Mouse (Mus musculus): ENCODE results near the gene Olfr771.
"Not testable (repeated sequence)": the region's sequence is repeated elsewhere in the genome, so short reads cannot be mapped to it uniquely, and the experiment has no call there.

The Olfr771 gene

DNA sequence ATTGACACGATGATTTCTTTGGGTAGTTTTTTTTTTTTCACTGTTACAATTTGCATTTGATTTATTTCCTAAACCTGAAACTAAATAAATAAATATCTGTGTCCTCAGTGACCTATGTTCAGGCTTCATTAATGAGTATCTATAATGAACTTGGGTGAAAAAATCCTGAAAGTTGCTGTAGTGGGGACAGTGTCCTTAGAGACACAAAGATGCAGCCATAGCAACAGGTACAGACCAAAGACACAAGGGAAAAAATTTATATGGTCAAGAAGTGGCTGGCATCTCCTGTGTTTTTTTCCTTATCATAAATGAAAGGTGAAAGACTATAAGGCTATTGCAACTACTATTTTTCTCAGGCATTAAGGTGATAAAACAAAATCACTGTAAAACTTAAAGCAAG, at the start of gene Olfr771:
Olfr771 (minus strand) TSS at position 101 of the 400 bp plus-strand sequence.
- DNase-seq: no peak

DNA sequence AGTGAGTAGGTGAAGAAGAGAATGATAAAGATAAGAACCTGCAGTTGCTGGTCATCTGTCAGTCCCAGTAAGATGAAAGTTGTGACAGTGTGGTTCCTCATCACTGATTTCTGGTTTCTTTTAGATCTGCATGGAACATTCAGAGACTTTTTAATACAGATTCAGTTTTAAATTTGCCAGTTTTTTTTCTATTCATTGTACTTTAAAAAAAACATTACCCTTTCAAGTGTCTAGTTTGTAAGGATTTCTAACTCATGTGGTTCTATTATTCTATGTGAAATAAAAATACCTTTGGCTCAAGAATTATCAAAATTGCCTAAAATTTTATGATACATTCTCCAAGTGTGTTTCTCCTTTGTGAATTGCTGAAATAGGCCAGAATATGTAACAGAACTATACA, 22.8 kb upstream of the Olfr771 start, which contains the start of gene Olfr773:
Olfr773 (minus strand) TSS at position 101 of the 400 bp plus-strand sequence.
- DNase-seq: not testable (repeated sequence)

DNA sequence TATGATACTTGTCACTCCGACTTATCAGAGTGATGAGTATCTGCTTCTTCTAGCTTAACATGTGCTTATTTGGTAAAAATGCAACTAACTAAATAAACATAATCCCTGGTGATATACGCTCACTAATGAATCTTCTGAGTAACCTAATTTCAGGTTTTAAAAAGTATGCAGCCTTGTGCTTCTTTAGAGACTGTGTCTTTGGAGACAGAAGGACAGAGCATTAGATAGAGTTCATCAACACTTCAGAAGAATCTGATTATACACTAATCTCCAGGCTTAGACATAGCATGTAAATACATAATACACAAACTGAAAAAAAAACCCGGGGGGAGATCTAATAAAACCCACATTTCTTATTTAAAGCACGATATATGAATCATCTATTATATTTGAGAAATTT, 13.3 kb upstream of the Olfr771 start, which contains the start of gene Olfr772:
Olfr772 (minus strand) TSS at position 101 of the 400 bp plus-strand sequence.
- not testable (repeated sequence) for DNase-seq

DNA sequence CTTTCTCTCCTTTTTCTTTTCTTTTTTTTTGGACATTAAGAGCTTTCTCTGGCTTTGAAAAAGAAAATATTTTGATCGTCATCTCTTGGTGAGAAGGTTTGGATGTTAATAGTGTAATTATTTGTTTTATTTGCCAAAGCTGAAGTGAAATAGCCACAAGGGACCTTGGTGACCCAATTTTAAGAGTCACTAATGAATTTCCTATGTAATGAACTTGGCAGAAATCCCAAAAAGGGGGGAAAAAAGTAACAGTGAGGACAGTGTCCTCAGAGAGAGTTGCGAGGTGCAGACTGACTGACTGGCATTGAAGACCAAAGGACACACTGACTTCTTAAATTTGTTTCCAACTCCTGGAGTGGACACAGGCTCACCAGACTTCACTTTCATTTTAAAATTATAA, 25.7 kb downstream of the Olfr771 start, which contains the start of gene Olfr770:
Olfr770 (minus strand) TSS at position 101 of the 400 bp plus-strand sequence.
- DNase-seq: no peak

DNA sequence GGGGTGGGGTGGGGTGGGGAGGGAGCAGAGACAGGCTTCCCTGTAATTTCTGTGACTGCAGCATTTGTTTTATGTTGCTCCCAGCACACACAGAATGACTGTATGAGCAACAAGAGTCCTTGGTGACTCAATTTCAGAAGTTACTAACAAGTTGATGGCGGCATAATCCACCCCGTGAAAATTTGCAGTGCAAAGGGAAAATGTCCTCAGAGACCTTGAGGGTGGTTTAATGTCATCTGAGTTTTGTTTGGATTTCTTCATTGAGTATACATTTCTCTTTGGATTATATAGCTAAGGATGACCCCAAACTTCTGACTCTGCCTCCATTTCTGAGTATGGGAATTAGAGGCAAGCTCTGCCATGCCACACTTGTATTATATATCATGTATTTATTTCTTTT, 46.8 kb downstream of the Olfr771 start, which contains the start of gene Olfr769:
Olfr769 (minus strand) TSS at position 101 of the 400 bp plus-strand sequence.
- no peak for DNase-seq

DNA sequence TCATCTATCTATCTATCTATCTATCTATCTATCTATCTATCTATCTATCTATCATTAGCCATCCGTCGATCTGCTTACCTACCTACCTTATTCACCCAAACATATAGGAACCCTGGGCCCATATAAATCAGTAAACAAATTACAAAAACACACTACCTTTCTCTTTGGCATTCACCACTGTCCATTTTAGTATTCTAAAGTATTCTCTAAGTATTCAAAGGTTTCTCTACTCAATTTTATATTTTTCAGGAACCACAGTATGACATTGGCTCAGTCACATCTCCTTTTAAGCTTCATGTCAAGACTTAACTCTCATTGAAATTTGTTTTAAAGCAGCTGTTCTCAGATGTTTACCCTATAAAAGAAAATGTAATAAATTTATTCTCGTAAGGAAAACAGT, 49.4 kb downstream of the Olfr771 start:
- no peak for DNase-seq
